ENCODE assay signal across 8 mouse cellular contexts in genomic region chr9:70392563-70392907, GRCm38 (mm10). TPM values are rescaled to one million over a fixed set of nuclear protein-coding genes. Genes with fewer than 3 reads are reported as not detected.
DNase-seq lines count a peak whose midpoint lies in the region; ATAC-seq and TF ChIP-seq lines count a peak whose summit lies in the region.

No protein-coding gene starts in this region.

- peak; percentile 36 for DNase-seq in left cerebral cortex, adult 11 months (ENCODE audit: low spot score)
- no peak for DNase-seq in left cerebral cortex, postnatal 36 days (ENCODE audit: low spot score in 2 of 2)
- DNase-seq in Patski (ENCODE audit: low read depth, low spot score), result no peak
- peak; percentile 83 for DNase-seq in embryo, embryonic 10.5 days (ENCODE audit: low spot score)
- peak; percentile 16 to 29 for DNase-seq in heart, postnatal 36 days
- DNase-seq in kidney, postnatal 25 days, result peak; percentile 41 to 48
- peak; percentile 66 for DNase-seq in mesoderm, embryonic 11.5 days (ENCODE audit: low read depth, low spot score)
- DNase-seq in thymus, postnatal 25 days, result peak; percentile 18

- POLR2A ChIA-PET in Patski (lab: Charles Lee), result interaction anchor here (0.6 kb wide), 2 partner anchors 27 to 201 kb away, joined by 3 to 5 read pairs; no protein-coding TSS in a partner anchor

- ATAC-seq in Patski, result no peak

- H3K27me3 ChIP-seq in Patski, result no peaks in the 10 kb centered on the region

- intact Hi-C loops in left cerebral cortex, postnatal 36 days (cut with DNase I), result loop anchor here (1.0 to 10.0 kb wide), 2 partner anchors 283 to 368 kb away; no protein-coding TSS in a partner anchor
- intact Hi-C loops in heart, postnatal 36 days (cut with DNase I), result loop anchor here (1.0 to 10.0 kb wide), 3 partner anchors 190 to 378 kb away; partner anchors contain the start of gene Gtf2a2

- in situ Hi-C loops in Patski (cut with MboI; ENCODE audit: low pct_unique_long_range_greater_than_20kb), result loop anchor here (5.0 kb wide), 1 partner anchor 190 kb away; no protein-coding TSS in a partner anchor

- CTCF ChIA-PET in Patski (lab: Charles Lee), result interaction anchor here (1.0 to 1.4 kb wide), 3 partner anchors 17 to 35 kb away, joined by 3 to 4 read pairs (median 3); no protein-coding TSS in a partner anchor

- TF ChIP-seq CTCF in Patski (IDR thresholded peaks at IDR 0.05), result peak; percentile 47

RNA-seq across cellular contexts. Expression of gene Ccnb2, which starts 28.8 kb away (rescaled TPM):
- 1 to 10 TPM in 1 of 2 experiments, under 1 TPM in 1; 0.96 to 1.5 TPM for total RNA-seq in left cerebral cortex, postnatal 36 days (2021)
- 69.4 TPM for polyA plus RNA-seq in Patski (2021)
- total RNA-seq in heart, postnatal 36 days (2021), result 1 to 10 TPM; 1.2 to 1.3 TPM

Comparison
In these comparisons a context has a peak if more than half of its experiments do, and no peak if none do; other contexts are left out.
1. DNase-seq: peak in left cerebral cortex, adult 11 months (single experiment), embryo, embryonic 10.5 days (single experiment), heart, postnatal 36 days (2 of 2), kidney, postnatal 25 days (2 of 2), mesoderm, embryonic 11.5 days (single experiment) and thymus, postnatal 25 days (single experiment); none in left cerebral cortex, postnatal 36 days (0 of 2) and Patski (single experiment).